Mouse (Mus musculus): ENCODE results near the gene Mybpc2. TPM values are rescaled to one million over a fixed set of nuclear protein-coding genes. Genes with fewer than 3 reads are reported as not detected.

The Mybpc2 gene
- total RNA-seq, 1 experiment = 0.80 TPM

- Histone ChIP-seq H3K4me3 (ENCODE audit: insufficient read depth in 1 of 2, low read depth in 1 of 2, low read length in 2 of 2, poor library complexity in 1 of 2, severe bottlenecking in 1 of 2) (no peak overlapping the region), H3K4me1 (ENCODE audit: control insufficient read depth in 2 of 2, insufficient read depth in 2 of 2, low read length in 2 of 2, poor library complexity in 1 of 2) (peaks cover 0 to 11% of the 10 kb centered on the region in 2 experiments; a peak in 1 of 4 replicates), H3K27ac (ENCODE audit: insufficient read depth, low read depth, low read length, poor library complexity, severe bottlenecking) (no peak overlapping the region), H3K9me3 (ENCODE audit: control insufficient read depth, insufficient read depth, low read depth, low read length) (no peaks in the 10 kb centered on the region), H3K36me3 (ENCODE audit: control insufficient read depth, insufficient read depth, low read length, poor library complexity, severe bottlenecking) (no peaks in the 10 kb centered on the region), H3K9ac (ENCODE audit: insufficient read depth, low read depth, low read length, poor library complexity, severe bottlenecking) (no peak overlapping the region)
- in situ Hi-C loops (cut with MboI; ENCODE audit: low sequenced_read_pairs in 2 of 2, unreplicated experiment in 2 of 2) = no loop called here
- TF ChIP-seq CHD2 (IDR thresholded peaks at IDR 0.05; ENCODE audit: low read depth, low read length) = no peak
- no peak for TF ChIP-seq ZC3H11A (IDR thresholded peaks at IDR 0.05; ENCODE audit: borderline replicate concordance, low read depth, low read length)
- no peak for TF ChIP-seq ZNF384 (IDR thresholded peaks at IDR 0.05; ENCODE audit: low read depth, low read length)
- TF ChIP-seq MAFK (IDR thresholded peaks at IDR 0.05; ENCODE audit: insufficient read depth, low read depth, low read length) = no peak
- TF ChIP-seq HCFC1 (IDR thresholded peaks at IDR 0.05; ENCODE audit: borderline replicate concordance, insufficient read depth, low read length) = no peak
- no peak for DNase-seq (ENCODE audit: low read depth, low spot score)
Measured at GRCm38 (mm10) chr7:44460067-44460466, 64.4 kb downstream of the Mybpc2 start.

GRCm38 (mm10) chr7:44456302-44456701, 68.2 kb downstream of the Mybpc2 start:
- Histone ChIP-seq H3K4me3 (ENCODE audit: insufficient read depth in 1 of 2, low read depth in 1 of 2, low read length in 2 of 2, poor library complexity in 1 of 2, severe bottlenecking in 1 of 2) (no peak overlapping the region), H3K36me3 (ENCODE audit: control insufficient read depth, insufficient read depth, low read length, poor library complexity, severe bottlenecking) (no peaks in the 10 kb centered on the region), H3K9me3 (ENCODE audit: control insufficient read depth, insufficient read depth, low read depth, low read length) (no peaks in the 10 kb centered on the region), H3K9ac (ENCODE audit: insufficient read depth, low read depth, low read length, poor library complexity, severe bottlenecking) (no peak overlapping the region), H3K4me1 (ENCODE audit: control insufficient read depth in 2 of 2, insufficient read depth in 2 of 2, low read length in 2 of 2, poor library complexity in 1 of 2) (peaks cover 0 to under 1% of the 10 kb centered on the region in 2 experiments; a peak in 1 of 4 replicates), H3K27ac (ENCODE audit: insufficient read depth, low read depth, low read length, poor library complexity, severe bottlenecking) (no peak overlapping the region)
- in situ Hi-C loops (cut with MboI; ENCODE audit: low sequenced_read_pairs in 2 of 2, unreplicated experiment in 2 of 2) = no loop called here
- TF ChIP-seq CHD2 (IDR thresholded peaks at IDR 0.05; ENCODE audit: low read depth, low read length) (no peak), ZNF384 (IDR thresholded peaks at IDR 0.05; ENCODE audit: low read depth, low read length) (no peak), HCFC1 (IDR thresholded peaks at IDR 0.05; ENCODE audit: borderline replicate concordance, insufficient read depth, low read length) (no peak), MAFK (IDR thresholded peaks at IDR 0.05; ENCODE audit: insufficient read depth, low read depth, low read length) (no peak), ZC3H11A (IDR thresholded peaks at IDR 0.05; ENCODE audit: borderline replicate concordance, low read depth, low read length) (no peak)
- DNase-seq (ENCODE audit: low read depth, low spot score) = no peak

DNA sequence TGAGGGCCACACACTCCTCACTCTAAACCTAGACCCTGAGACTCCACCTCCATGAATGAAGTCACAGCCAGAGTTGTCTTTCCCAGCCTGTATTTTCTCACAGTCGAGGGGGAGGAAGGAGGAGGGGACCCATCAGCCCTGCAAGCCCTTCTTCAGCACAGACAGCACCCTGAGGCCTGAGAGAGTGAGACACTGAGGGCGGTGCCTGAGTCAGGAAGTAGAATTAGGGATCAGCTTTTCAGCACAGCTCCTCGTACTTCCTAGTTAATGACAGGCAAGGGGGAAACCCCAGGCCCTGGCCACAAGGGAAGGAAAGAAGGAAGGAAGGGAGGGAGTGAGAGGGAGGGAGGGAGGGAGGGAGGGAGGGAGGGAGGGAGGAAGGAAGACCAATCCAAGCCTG, 71.2 kb downstream of the Mybpc2 start:
- H3K9ac ChIP-seq (ENCODE audit: insufficient read depth, low read depth, low read length, poor library complexity, severe bottlenecking) = no peak overlapping the region
- no peak for TF ChIP-seq HCFC1 (IDR thresholded peaks at IDR 0.05; ENCODE audit: borderline replicate concordance, insufficient read depth, low read length)
- no peak for TF ChIP-seq ZNF384 (IDR thresholded peaks at IDR 0.05; ENCODE audit: low read depth, low read length)
- TF ChIP-seq CHD2 (IDR thresholded peaks at IDR 0.05; ENCODE audit: low read depth, low read length) = no peak
- no peak for TF ChIP-seq MAFK (IDR thresholded peaks at IDR 0.05; ENCODE audit: insufficient read depth, low read depth, low read length)
- TF ChIP-seq ZC3H11A (IDR thresholded peaks at IDR 0.05; ENCODE audit: borderline replicate concordance, low read depth, low read length) = no peak
- no peaks in the 10 kb centered on the region for H3K9me3 ChIP-seq (ENCODE audit: control insufficient read depth, insufficient read depth, low read depth, low read length)
- no peaks in the 10 kb centered on the region for H3K36me3 ChIP-seq (ENCODE audit: control insufficient read depth, insufficient read depth, low read length, poor library complexity, severe bottlenecking)
- H3K27ac ChIP-seq (ENCODE audit: insufficient read depth, low read depth, low read length, poor library complexity, severe bottlenecking) = no peak overlapping the region
- no peaks in the 10 kb centered on the region for H3K4me1 ChIP-seq (ENCODE audit: control insufficient read depth in 2 of 2, insufficient read depth in 2 of 2, low read length in 2 of 2, poor library complexity in 1 of 2)
- no peak overlapping the region for H3K4me3 ChIP-seq (ENCODE audit: insufficient read depth in 1 of 2, low read depth in 1 of 2, low read length in 2 of 2, poor library complexity in 1 of 2, severe bottlenecking in 1 of 2)
- no peak for DNase-seq (ENCODE audit: low read depth, low spot score)
- in situ Hi-C loops (cut with MboI; ENCODE audit: low sequenced_read_pairs in 2 of 2, unreplicated experiment in 2 of 2) = no loop called here

Other genes with a start within 250 kb of the Mybpc2 start
- 2.2 TPM in 2 replicates for gene Clec11a, start 217.8 kb downstream of the Mybpc2 start, total RNA-seq (2012; rRNA removed)
- 1.0 and 1.5 TPM in 2 replicates for gene Shank1, start 214.4 kb downstream of the Mybpc2 start, total RNA-seq (2012; rRNA removed)
- gene Syt3, start 140.6 kb downstream of the Mybpc2 start, total RNA-seq (2012; rRNA removed) = 5.8 and 8.0 TPM in 2 replicates
- 1.4 and 4.8 TPM in 2 replicates for gene 1700008O03Rik, start 138.8 kb downstream of the Mybpc2 start, total RNA-seq (2012; rRNA removed)
- gene Lrrc4b, start 95.6 kb downstream of the Mybpc2 start, total RNA-seq (2012; rRNA removed) = 0.18 TPM in 1 of 2 replicates, not detected in the other
- not detected in 2 replicates for gene Aspdh, start 59.3 kb downstream of the Mybpc2 start, total RNA-seq (2012; rRNA removed)
- 18.6 and 18.9 TPM in 2 replicates for gene Josd2, start 56.7 kb downstream of the Mybpc2 start, total RNA-seq (2012; rRNA removed)
- gene Emc10, start 28.1 kb downstream of the Mybpc2 start, total RNA-seq (2012; rRNA removed) = 64.2 and 104 TPM in 2 replicates
- 3.4 and 4.2 TPM in 2 replicates for gene Fam71e1, start 28.1 kb downstream of the Mybpc2 start, total RNA-seq (2012; rRNA removed)
- 0.67 and 0.90 TPM in 2 replicates for gene Spib, start 7.4 kb upstream of the Mybpc2 start, total RNA-seq (2012; rRNA removed)
- 108 and 156 TPM in 2 replicates for gene Pold1, start 24.2 kb upstream of the Mybpc2 start, total RNA-seq (2012; rRNA removed)
- 78.5 and 144 TPM in 2 replicates for gene Nr1h2, start 29.3 kb upstream of the Mybpc2 start, total RNA-seq (2012; rRNA removed)
- gene Napsa, start 47.7 kb upstream of the Mybpc2 start, total RNA-seq (2012; rRNA removed) = 13.7 and 52.5 TPM in 2 replicates
- gene Kcnc3, start 66.0 kb upstream of the Mybpc2 start, total RNA-seq (2012; rRNA removed) = 9.5 and 12.4 TPM in 2 replicates
- gene Myh14, start 146.2 kb upstream of the Mybpc2 start, total RNA-seq (2012; rRNA removed) = 7.0 and 9.8 TPM in 2 replicates
- gene Izumo2, start 184.1 kb upstream of the Mybpc2 start, total RNA-seq (2012; rRNA removed) = 0.40 and 0.79 TPM in 2 replicates
- 17.8 and 23.2 TPM in 2 replicates for gene Vrk3, start 223.8 kb upstream of the Mybpc2 start, total RNA-seq (2012; rRNA removed)
- 15.1 and 20.3 TPM in 2 replicates for gene Zfp473, start 226.4 kb upstream of the Mybpc2 start, total RNA-seq (2012; rRNA removed)

All from ES-E14 (cell line).